Mouse (Mus musculus): ENCODE results near the gene Rcl1. TPM values are rescaled to one million over a fixed set of nuclear protein-coding genes. Genes with fewer than 3 reads are reported as not detected.

Gene Rcl1
- polyA plus RNA-seq, 1 experiment from 2014 or later, result 26.4 TPM

DNA sequence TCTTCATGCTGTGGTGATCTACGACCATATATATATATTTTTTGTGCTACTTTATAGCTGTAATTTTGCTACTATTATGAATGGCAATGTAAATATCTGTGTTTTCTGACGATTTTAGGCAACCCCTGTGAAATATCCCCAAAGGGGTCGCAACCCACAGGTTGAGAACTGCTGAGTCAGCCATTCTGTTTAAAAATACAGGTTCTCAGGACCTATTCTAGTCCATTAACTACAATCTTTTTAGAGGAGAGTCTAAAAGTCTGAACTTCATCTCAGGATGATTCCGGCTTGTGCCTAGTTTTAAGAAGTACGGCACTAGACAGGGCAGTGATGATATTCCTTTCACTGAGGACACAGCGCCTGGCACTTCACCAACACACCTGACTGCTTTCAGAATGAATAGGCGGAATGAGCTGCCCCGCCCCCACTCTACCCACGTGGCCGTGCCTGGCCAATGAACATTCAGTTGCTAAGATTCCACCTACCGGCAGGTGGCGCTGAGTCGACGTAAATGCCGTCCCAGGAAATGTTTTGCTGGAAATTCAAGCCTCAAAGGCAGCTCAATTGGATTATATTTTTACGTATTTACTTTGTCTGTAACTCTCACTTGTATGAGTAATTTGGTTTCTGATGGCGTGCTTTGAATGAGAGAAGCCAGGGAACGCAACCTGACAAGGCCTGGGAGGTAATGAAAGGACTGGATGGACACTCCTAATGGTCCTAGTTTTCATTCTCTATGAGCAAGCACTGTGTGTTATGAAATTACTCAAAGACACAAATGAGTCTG lies 37.4 kb upstream of the Rcl1 start:
- Histone ChIP-seq H3K27ac (ENCODE audit: low read depth, low read length) (peak overlapping the region; percentile 76), H3K27me3 (ENCODE audit: control insufficient read depth, insufficient read depth, low read length) (no peaks in the 10 kb centered on the region), H3K4me2 (peak overlapping the region; percentile 55), H3K4me3 (ENCODE audit: low read depth, low read length) (no peak overlapping the region; the same call in 1 of the 2 replicates), H3K9me3 (replicated peaks; ENCODE audit: control insufficient read depth, low read length) (no peaks in the 10 kb centered on the region), H3K4me1 (ENCODE audit: control insufficient read depth, insufficient read depth, low read length) (no peaks in the 10 kb centered on the region), H3K36me3 (ENCODE audit: control insufficient read depth, insufficient read depth, low read length) (no peaks in the 10 kb centered on the region), H3K9ac (ENCODE audit: low read depth, low read length) (peak overlapping the region; percentile 52)
- WGBS (ENCODE audit: insufficient replicate concordance), result 16% methylated on average over 18 of the region's 18 CpGs
- peak; percentile 76 for ATAC-seq (replicated peaks; ENCODE audit: insufficient number of reproducible peaks, low FRiP score, low TSS enrichment)

DNA sequence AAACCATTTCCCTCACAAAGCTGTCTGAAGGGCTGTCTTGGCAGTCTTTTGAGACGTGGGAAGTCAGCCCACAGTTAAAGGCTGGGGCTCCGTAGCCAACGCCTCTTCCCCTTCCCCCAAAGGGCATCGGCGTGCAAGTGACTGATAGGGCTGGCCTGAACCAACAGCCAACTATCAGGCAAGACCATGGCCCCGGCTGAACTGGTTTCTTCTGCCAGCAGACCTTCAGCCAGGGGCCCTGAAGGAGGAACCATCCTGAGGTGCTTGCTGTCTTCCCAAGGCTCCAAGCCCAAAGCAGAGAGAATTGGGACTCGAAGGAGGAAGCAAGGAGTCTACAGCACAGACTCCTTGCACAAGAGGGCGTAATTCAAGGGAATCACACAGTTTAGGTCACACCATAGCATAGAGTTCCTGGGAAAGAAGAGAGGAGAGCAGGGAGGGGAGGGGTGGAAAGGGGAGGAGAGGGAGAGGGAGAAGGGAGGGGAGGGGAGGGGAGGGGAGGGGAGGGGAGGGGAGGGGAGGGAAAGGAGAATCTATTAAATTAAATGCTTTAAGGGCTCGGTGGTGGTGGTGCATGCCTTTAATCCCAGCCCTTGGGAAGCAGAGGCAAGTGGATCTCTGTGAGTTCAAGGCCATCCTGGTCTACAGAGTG lies 36.6 kb upstream of the Rcl1 start:
- WGBS (ENCODE audit: insufficient replicate concordance), result 52% methylated on average over 9 of the region's 9 CpGs
- H3K9me3 ChIP-seq (replicated peaks; ENCODE audit: control insufficient read depth, low read length), result no peaks in the 10 kb centered on the region
- ATAC-seq (replicated peaks; ENCODE audit: insufficient number of reproducible peaks, low FRiP score, low TSS enrichment), result peak; percentile 91
- peaks cover 3% of the 10 kb centered on the region; the same call in 1 of the 2 replicates for H3K4me1 ChIP-seq (ENCODE audit: control insufficient read depth, insufficient read depth, low read length)
- H3K4me2 ChIP-seq, result peak overlapping the region; percentile 55
- no peak overlapping the region for H3K4me3 ChIP-seq (ENCODE audit: low read depth, low read length)
- H3K27me3 ChIP-seq (ENCODE audit: control insufficient read depth, insufficient read depth, low read length), result no peaks in the 10 kb centered on the region
- H3K9ac ChIP-seq (ENCODE audit: low read depth, low read length), result peak overlapping the region; percentile 29; the same call in 1 of the 2 replicates
- no peaks in the 10 kb centered on the region for H3K36me3 ChIP-seq (ENCODE audit: control insufficient read depth, insufficient read depth, low read length)
- H3K27ac ChIP-seq (ENCODE audit: low read depth, low read length), result peak overlapping the region; percentile 76

DNA sequence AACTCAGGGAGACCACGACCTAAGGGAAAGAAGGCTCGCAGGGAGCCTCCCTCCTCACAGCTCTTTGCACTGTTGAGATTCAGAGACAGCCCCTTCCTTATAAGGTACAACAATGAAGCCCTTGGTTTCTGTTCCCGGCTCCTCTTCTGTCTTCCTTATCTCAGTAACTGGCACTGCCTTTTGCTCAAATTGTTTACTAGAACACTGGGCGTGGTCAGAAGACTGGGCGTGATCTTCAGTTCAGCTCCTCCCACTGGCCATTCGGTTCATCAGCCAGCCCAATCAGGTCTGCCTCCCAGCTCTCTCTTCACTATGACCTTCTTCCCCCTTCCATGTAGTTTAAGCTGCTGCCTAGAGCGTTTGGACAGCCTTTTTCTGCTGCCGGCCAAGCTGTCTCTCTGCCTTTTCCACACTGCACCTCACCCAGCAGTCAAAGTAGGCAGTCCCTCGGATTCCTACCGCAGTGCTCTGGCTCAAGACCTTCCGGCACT lies 34.1 kb upstream of the Rcl1 start:
- 6% methylated on average over 11 of the region's 11 CpGs for WGBS (ENCODE audit: insufficient replicate concordance)
- Histone ChIP-seq H3K27me3 (ENCODE audit: control insufficient read depth, insufficient read depth, low read length) (no peaks in the 10 kb centered on the region), H3K36me3 (ENCODE audit: control insufficient read depth, insufficient read depth, low read length) (no peaks in the 10 kb centered on the region), H3K9me3 (replicated peaks; ENCODE audit: control insufficient read depth, low read length) (no peaks in the 10 kb centered on the region), H3K27ac (ENCODE audit: low read depth, low read length) (peak overlapping the region; percentile 77), H3K4me2 (peak overlapping the region; percentile 62), H3K4me1 (ENCODE audit: control insufficient read depth, insufficient read depth, low read length) (peaks cover 3% of the 10 kb centered on the region; the same call in 1 of the 2 replicates), H3K4me3 (ENCODE audit: low read depth, low read length) (peak overlapping the region; percentile 36), H3K9ac (ENCODE audit: low read depth, low read length) (peak overlapping the region; percentile 67)
- ATAC-seq (replicated peaks; ENCODE audit: insufficient number of reproducible peaks, low FRiP score, low TSS enrichment), result peak; percentile 75

DNA sequence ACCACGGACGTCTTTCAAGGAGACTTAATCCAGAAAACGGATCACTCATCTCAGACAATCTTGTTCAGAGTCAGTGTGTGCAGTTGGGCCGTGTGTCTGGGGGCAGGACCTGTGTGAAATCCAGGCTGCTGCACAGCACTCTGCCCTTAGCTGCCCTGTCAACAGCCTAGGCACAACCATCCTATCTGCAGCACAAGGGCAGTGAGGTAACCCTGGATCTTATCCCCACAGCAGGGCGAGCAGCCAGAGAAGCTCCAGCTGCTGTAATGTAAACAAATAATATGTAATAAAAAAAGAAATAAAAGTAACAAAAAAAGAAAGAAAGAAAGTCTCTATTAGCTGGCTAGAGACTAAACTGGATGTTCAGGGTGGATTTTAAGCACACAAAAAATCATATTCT lies 32.0 kb upstream of the Rcl1 start:
- Histone ChIP-seq H3K27me3 (ENCODE audit: control insufficient read depth, insufficient read depth, low read length) (no peaks in the 10 kb centered on the region), H3K4me3 (ENCODE audit: low read depth, low read length) (no peak overlapping the region), H3K4me2 (peak overlapping the region; percentile 19; the same call in 1 of the 2 replicates), H3K4me1 (ENCODE audit: control insufficient read depth, insufficient read depth, low read length) (peaks cover 5% of the 10 kb centered on the region), H3K27ac (ENCODE audit: low read depth, low read length) (no peak overlapping the region), H3K9me3 (replicated peaks; ENCODE audit: control insufficient read depth, low read length) (no peaks in the 10 kb centered on the region), H3K9ac (ENCODE audit: low read depth, low read length) (no peak overlapping the region), H3K36me3 (ENCODE audit: control insufficient read depth, insufficient read depth, low read length) (no peaks in the 10 kb centered on the region)
- 53% methylated on average over 5 of the region's 5 CpGs for WGBS (ENCODE audit: insufficient replicate concordance)
- no peak for ATAC-seq (replicated peaks; ENCODE audit: insufficient number of reproducible peaks, low FRiP score, low TSS enrichment)

DNA sequence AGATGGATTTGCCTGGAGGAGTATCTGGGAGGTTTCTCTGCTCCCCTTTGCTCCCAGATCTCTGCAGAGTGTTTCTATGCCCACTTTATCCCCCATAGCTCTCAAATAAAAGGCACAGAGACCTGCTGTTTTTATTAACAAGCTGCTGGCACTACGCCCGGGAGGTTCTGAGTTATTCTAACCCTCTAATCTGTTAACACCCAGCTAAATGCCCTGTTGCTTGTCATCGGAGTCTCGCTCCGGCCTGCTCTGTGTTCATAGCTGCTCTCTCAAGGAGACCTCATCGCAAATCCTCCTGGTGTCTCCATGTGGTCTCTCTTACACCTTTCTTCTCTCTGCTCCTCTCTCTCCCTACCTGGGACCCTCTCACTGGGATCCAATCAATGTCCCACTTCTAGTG lies 26.4 kb upstream of the Rcl1 start:
- H3K9ac ChIP-seq (ENCODE audit: low read depth, low read length), result no peak overlapping the region
- H3K9me3 ChIP-seq (replicated peaks; ENCODE audit: control insufficient read depth, low read length), result no peaks in the 10 kb centered on the region
- no peak overlapping the region for H3K4me3 ChIP-seq (ENCODE audit: low read depth, low read length)
- WGBS (ENCODE audit: insufficient replicate concordance), result 32% methylated on average over 6 of the region's 6 CpGs
- no peak overlapping the region for H3K27ac ChIP-seq (ENCODE audit: low read depth, low read length)
- peaks cover 7% of the 10 kb centered on the region for H3K4me1 ChIP-seq (ENCODE audit: control insufficient read depth, insufficient read depth, low read length)
- no peaks in the 10 kb centered on the region for H3K36me3 ChIP-seq (ENCODE audit: control insufficient read depth, insufficient read depth, low read length)
- H3K4me2 ChIP-seq, result 0 out of 2 replicates have a peak overlapping the region, but pooled peaks have one; percentile 9
- ATAC-seq (replicated peaks; ENCODE audit: insufficient number of reproducible peaks, low FRiP score, low TSS enrichment), result peak; percentile 69; the same call in 1 of the 2 replicates
- no peaks in the 10 kb centered on the region for H3K27me3 ChIP-seq (ENCODE audit: control insufficient read depth, insufficient read depth, low read length)

DNA sequence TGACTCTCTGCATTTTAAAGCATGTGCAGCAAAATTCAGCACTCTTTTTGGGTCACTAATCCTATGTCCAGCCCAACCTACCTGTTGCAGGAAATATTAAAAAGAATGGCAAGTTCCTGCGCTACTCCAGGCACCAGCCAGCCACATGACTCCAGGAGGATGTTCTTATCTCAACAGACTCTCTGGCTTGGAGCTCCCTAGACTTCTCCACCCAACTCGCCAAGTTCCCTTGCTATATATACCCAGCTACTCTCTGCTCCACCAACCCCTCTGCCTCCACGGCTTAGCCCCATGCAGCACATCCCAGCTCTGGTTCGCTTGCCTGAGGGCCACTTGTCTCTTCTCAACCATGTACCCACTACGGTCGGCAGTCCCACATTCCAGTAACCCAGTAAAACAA lies 12.5 kb upstream of the Rcl1 start:
- ATAC-seq (replicated peaks; ENCODE audit: insufficient number of reproducible peaks, low FRiP score, low TSS enrichment), result no peak
- Histone ChIP-seq H3K36me3 (ENCODE audit: control insufficient read depth, insufficient read depth, low read length) (no peaks in the 10 kb centered on the region), H3K27ac (ENCODE audit: low read depth, low read length) (no peak overlapping the region), H3K4me1 (ENCODE audit: control insufficient read depth, insufficient read depth, low read length) (peaks cover 6% of the 10 kb centered on the region; the same call in 1 of the 2 replicates), H3K4me3 (ENCODE audit: low read depth, low read length) (no peak overlapping the region), H3K27me3 (ENCODE audit: control insufficient read depth, insufficient read depth, low read length) (no peaks in the 10 kb centered on the region), H3K4me2 (no peak overlapping the region), H3K9ac (ENCODE audit: low read depth, low read length) (no peak overlapping the region), H3K9me3 (replicated peaks; ENCODE audit: control insufficient read depth, low read length) (no peaks in the 10 kb centered on the region)
- WGBS (ENCODE audit: insufficient replicate concordance), result 52% methylated on average over 6 of the region's 6 CpGs

DNA sequence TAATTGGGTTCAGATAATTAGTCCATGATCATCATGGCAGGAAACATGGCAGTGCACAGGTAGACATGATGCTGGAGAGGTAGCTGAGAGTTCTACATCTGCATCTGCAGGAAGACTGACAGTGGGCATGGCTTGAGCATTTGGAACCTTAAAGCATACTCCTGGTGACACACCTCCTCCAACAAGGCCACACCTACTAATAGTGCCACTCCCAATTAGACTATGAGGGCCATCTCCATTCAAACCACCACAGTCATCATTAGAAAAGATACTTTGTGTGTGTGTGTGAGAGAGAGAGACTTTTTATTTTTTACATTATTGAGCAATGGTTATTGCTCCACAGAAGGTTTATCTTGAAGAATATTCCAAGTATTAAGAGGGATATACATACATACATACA lies 9.0 kb upstream of the Rcl1 start:
- no peaks in the 10 kb centered on the region for H3K9me3 ChIP-seq (replicated peaks; ENCODE audit: control insufficient read depth, low read length)
- peaks cover 6% of the 10 kb centered on the region; the same call in 1 of the 2 replicates for H3K4me1 ChIP-seq (ENCODE audit: control insufficient read depth, insufficient read depth, low read length)
- no peaks in the 10 kb centered on the region for H3K27me3 ChIP-seq (ENCODE audit: control insufficient read depth, insufficient read depth, low read length)
- no peak overlapping the region for H3K4me2 ChIP-seq
- no peak overlapping the region for H3K9ac ChIP-seq (ENCODE audit: low read depth, low read length)
- no peaks in the 10 kb centered on the region for H3K36me3 ChIP-seq (ENCODE audit: control insufficient read depth, insufficient read depth, low read length)
- H3K27ac ChIP-seq (ENCODE audit: low read depth, low read length), result no peak overlapping the region
- no peak for ATAC-seq (replicated peaks; ENCODE audit: insufficient number of reproducible peaks, low FRiP score, low TSS enrichment)
- H3K4me3 ChIP-seq (ENCODE audit: low read depth, low read length), result no peak overlapping the region

DNA sequence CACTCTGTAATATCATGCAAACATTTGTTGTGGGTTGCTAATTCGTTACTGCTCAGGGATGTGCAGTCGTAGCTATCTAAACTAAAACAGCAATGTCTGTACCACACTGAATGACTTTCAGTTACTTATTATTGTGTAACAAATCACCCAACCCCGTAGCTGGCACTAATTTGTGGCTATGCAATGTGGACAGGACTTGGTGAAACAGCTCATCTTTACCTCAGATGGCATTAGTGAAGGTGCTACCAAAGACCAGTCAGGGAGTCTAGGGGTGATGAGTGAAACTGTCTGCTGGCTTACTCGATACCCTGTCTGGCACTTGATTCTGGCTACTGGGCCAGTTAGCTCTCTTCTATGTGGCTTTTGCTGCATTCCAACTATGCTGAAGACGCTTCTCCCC lies 2.1 kb upstream of the Rcl1 start:
- Histone ChIP-seq H3K4me3 (ENCODE audit: low read depth, low read length) (no peak overlapping the region), H3K9me3 (replicated peaks; ENCODE audit: control insufficient read depth, low read length) (no peaks in the 10 kb centered on the region), H3K27me3 (ENCODE audit: control insufficient read depth, insufficient read depth, low read length) (no peaks in the 10 kb centered on the region), H3K9ac (ENCODE audit: low read depth, low read length) (no peak overlapping the region), H3K36me3 (ENCODE audit: control insufficient read depth, insufficient read depth, low read length) (no peaks in the 10 kb centered on the region), H3K4me1 (ENCODE audit: control insufficient read depth, insufficient read depth, low read length) (peaks cover 9% of the 10 kb centered on the region; the same call in 1 of the 2 replicates), H3K4me2 (no peak overlapping the region), H3K27ac (ENCODE audit: low read depth, low read length) (no peak overlapping the region)
- ATAC-seq (replicated peaks; ENCODE audit: insufficient number of reproducible peaks, low FRiP score, low TSS enrichment), result no peak
- 76% methylated on average over 5 of the region's 5 CpGs for WGBS (ENCODE audit: insufficient replicate concordance)

Measured in heart, embryonic 11.5 days (tissue).